In the genomic region with DNA sequence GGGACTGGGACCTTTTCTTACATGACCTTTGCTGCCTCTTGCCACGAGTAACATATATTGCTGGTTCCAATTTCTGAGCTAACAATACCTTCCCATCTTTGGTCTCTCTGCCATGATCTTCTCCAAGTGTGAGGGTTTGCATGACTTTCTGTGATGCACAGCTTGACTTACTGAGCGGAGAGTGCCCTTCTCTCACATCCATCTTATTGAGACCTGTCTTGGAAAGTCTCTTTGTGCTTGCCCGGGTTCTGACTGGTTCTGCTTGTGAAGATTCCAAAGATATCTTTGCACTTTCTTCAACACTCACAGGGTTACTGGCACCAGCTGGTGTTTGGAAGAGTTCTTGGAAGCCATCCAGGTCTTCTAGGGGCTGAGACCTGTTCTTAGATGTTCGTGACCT, we compare ENCODE assay signal across 19 mouse cellular contexts.
"Had no signal": no experiment of that assay in that cellular context is flagged by ENCODE, and none has a peak within 500 bp of the region (broad histone marks: within the 10 kb centered on the region; RNA-seq: fewer than 3 reads in every experiment).

No protein-coding gene starts in this region.

- H3K27me3 ChIP-seq: liver, embryonic 12.5 days; lung, embryonic 15.5 days; midbrain, embryonic 13.5 days; neural tube, embryonic 13.5 days; neural tube, embryonic 15.5 days had no signal

- H3K36me3 ChIP-seq: neural tube, embryonic 15.5 days had no signal

- H3K4me3 ChIP-seq: liver, embryonic 12.5 days; lung, embryonic 15.5 days; midbrain, embryonic 10.5 days; midbrain, embryonic 13.5 days; myocyte; neural tube, embryonic 13.5 days; neural tube, embryonic 15.5 days had no signal

- H3K9ac ChIP-seq: liver, embryonic 12.5 days; liver, embryonic 14.5 days; lung, embryonic 15.5 days; midbrain, embryonic 13.5 days; neural tube, embryonic 13.5 days; neural tube, embryonic 15.5 days had no signal

- H3K9me3 ChIP-seq: liver, embryonic 12.5 days; lung, embryonic 15.5 days; midbrain, embryonic 10.5 days; midbrain, embryonic 13.5 days; neural tube, embryonic 13.5 days; neural tube, embryonic 15.5 days had no signal

- H3K4me2 ChIP-seq: liver, embryonic 12.5 days; lung, embryonic 15.5 days; midbrain, embryonic 13.5 days; neural tube, embryonic 13.5 days; neural tube, embryonic 15.5 days had no signal

- ATAC-seq: liver, embryonic 12.5 days; midbrain, embryonic 13.5 days; midbrain, embryonic 16.5 days had no signal

- H3K27ac ChIP-seq: liver, embryonic 12.5 days; liver, embryonic 14.5 days; midbrain, embryonic 10.5 days; midbrain, embryonic 13.5 days; neural tube, embryonic 13.5 days; neural tube, embryonic 15.5 days had no signal

- H3K4me1 ChIP-seq: liver, embryonic 12.5 days; midbrain, embryonic 10.5 days; midbrain, embryonic 13.5 days; neural tube, embryonic 13.5 days; neural tube, embryonic 15.5 days had no signal

- DNase-seq: lung, adult 2 months; lung, postnatal 4 days; retina, postnatal 1 day; right cerebral cortex, adult 18-20 months; right cerebral cortex, postnatal 25 days; right cerebral cortex, postnatal 4 days; spleen, adult 18-20 months; thymus, adult 18-20 months; thymus, postnatal 14 days; thymus, postnatal 36 days had no signal
